Mouse (Mus musculus): ENCODE results near the gene Vat1l.
A peak's percentile ranks its signal among the peaks of the same experiment; 100 is the strongest.

The Vat1l gene

DNA sequence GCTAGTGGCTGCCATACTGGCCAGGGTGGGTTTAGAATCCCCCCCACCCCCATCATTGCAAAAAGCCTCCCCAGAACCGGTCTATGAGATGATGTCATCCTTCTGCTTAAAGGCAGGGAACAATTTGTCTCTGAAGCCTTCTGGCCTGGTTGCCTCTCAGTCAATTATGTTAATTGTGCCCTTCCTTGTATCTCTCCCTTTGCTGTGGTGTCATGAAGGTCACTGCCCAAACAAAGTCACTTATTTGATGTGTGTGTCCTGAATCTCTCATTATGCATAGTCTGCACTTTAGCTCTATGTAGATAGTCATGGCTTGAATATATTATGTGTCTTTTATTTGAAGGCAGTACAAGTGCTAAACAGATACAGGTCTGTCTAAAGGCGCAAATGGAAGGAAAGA lies 92.8 kb downstream of the Vat1l start:
- no peak for DNase-seq (ENCODE audit: low spot score)

DNA sequence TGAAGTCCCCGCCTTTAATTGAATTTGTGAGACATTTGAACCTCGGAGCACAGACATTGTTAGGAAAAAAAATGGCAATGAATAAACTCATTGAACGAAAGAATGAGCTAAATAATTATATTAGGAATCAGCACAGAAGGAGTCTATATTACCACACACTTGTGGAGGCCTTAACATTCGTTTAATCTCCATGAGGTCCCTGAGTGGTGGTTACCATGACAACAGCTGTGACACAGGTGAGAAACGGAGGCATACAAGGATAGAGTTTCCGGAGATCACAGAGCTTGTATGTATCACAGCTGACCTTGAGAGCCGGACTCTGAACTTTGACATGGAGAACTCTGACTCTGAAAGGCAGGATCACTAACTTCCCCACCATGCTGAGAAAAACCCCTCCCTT lies 94.7 kb downstream of the Vat1l start:
- DNase-seq (ENCODE audit: low spot score) = no peak

- DNase-seq (ENCODE audit: low spot score) = no peak
Measured at GRCm38 (mm10) chr8:114306296-114306695, 100.9 kb downstream of the Vat1l start.

DNA sequence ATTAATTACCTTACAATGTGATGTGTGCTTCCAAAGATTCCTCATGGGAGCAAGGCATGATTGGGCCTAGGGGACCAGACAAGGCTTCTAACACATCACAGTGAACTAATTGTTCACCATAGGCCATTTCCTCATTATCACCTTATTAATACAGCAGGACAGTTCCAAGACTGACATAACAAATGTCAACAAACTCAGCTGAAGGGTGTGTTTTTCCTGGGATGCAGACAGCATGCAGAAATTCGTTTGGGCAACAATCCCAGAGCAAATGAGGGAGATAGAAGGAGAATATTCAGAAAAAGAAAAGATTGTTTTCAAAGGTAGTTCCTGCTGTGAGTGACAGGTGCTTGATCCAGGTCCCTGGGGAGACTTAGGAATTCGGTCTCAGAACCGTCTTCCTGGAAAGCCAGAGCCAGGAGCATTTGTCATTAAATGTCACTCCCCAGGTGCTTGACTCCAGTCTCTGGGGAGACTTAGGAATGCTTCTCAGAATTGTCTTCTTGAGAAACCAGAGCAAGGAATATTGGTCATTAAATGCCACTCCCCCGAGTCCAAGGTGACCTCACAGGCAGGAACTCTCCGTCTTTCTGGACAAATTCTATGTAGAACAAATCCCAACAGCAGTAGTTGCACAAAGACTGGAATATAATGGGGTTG lies 109.4 kb downstream of the Vat1l start:
- no peak for DNase-seq (ENCODE audit: low spot score)

DNA sequence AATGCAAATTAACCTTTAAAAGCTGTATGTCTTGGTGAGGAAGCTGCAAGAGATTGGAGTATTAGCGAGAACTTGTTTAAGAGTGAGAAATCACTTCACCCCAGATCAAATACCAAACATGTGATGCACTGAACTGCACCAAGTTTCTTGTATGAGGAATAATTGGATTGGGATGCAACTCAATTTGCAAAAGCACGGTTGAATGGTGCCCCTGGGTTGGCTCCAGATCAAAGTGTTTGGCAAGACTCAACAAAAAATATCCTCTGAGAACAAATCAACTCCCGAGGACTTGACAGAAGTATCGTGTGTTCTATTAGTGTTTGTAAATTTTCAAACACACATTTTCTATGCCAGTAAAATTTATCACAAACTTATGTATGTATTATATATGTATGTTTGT lies 112.7 kb downstream of the Vat1l start:
- DNase-seq (ENCODE audit: low spot score) = no peak

DNA sequence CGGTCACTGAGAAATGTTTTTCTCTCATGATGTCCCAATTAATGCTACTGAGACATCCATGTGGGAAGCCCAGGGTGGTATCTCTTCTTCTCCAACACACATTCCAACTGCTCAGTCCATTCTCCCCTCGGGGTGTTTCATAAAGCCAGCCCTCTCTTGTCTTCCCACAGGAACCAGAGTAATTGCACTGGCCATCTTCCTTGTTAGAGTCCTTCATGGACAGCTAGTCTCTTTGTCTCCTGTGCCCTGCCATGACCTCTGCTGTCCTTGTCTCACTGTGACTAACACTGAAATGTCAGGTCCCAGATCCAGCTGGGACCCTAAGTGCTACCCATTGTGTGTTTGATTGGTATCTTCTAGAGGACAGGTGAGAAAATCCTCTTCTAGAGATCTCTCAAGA lies 116.7 kb downstream of the Vat1l start:
- no peak for DNase-seq (ENCODE audit: low spot score)

GRCm38 (mm10) chr8:114331928-114332327 lies 126.5 kb downstream of the Vat1l start:
- DNase-seq (ENCODE audit: low spot score) = no peak

GRCm38 (mm10) chr8:114332949-114333348 lies 127.5 kb downstream of the Vat1l start:
- no peak for DNase-seq (ENCODE audit: low spot score)

DNA sequence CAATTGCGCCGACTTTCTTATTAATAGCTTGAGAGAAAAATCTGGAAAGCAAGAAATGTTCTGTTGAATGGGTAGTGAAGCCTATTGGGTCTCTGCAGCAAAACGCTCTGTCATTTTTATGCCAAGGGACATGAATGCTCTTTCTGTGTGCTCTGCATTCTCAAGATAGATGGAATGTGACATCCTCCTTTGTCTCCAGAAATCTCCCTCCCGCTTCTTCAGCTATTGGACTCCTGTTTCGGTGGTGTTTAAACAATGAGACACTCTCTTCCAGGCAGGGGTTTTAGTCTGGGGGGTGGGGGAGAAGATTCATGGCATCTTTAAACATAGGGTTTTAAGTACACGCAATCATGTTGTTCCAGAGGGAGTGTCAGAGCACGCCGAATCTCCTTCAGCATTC lies 130.3 kb downstream of the Vat1l start:
- DNase-seq (ENCODE audit: low spot score) = no peak

DNA sequence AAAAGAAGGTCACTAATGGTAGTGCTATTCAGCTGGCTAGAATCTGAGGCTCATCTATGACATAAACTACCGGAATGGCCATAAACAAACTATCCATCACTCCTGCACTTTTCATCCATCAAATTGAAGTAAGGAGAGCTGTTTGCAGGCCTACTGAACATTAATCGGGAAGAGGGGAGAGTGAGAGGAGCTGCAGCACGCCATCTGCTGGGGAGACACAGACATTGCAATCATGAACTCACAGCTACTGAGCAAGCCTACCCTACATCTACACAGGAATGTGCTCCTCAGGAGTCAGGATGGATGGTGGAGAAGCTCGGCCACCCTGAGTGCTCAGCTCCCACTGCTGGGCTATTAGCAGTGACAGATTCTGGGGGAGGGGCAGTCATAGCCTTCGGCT lies 136.9 kb downstream of the Vat1l start:
- no peak for DNase-seq (ENCODE audit: low spot score)

DNA sequence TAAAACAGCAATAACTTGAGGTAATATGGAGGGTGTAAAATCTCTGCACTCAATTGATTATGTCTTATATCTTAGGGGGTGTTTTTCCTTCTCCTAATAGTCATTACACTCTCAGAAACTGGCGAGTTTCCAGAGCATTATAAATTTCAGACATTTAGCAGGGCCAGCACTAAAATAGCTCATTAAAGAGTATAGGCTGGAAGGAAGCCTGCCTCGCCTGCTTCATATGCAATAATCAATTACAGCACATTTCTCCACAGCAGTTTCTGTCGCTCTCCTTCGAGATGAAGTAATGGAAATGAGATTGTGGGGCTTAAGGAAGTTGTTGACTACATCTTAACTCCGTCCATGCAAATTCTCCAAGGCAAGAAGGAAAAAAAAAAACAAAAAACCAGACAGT lies 139.4 kb downstream of the Vat1l start:
- DNase-seq (ENCODE audit: low spot score) = no peak

DNA sequence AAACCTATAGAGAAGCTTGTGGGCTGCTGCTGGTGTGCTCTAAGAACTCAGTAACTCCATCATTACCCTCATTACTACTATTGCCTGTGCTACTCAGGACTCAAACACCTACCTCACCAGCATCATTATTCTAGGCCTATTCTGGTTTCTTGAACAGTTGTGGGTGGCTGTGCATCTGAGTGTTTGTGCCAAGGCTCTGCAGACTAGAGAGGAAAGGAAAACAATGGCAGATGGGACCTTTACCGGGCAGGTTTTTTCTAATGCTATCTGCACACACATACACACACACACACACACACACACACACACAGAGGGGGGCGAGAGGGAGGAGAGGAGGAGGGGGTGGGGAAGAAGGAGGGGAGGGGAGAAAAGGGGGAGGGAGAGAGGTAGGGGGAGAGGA lies 140.6 kb downstream of the Vat1l start:
- no peak for DNase-seq (ENCODE audit: low spot score)

GRCm38 (mm10) chr8:114351643-114352427 lies 146.4 kb downstream of the Vat1l start:
- no peak for DNase-seq (ENCODE audit: low spot score)

DNA sequence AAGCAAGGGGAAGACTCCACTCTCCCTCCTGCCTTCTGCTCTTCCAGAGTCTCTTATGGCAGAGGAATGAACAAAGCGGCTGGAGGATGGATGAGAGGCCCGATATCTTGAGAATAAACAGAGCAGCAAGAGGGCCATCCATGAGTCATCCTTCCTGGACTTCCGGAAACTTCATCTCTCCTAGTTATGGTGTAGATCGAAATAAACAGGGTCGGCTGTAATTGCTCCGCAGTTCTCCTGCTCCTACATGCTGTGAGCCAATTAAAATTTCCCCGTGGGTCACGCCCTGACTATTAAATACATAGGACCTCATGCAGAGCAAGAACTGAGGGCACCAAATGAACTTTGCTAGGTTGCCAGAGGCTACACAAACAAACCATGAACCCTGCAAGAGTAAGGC lies 155.1 kb downstream of the Vat1l start:
- DNase-seq (ENCODE audit: low spot score) = no peak

- DNase-seq (ENCODE audit: low spot score) = no peak
Measured at GRCm38 (mm10) chr8:114363167-114363566, 157.8 kb downstream of the Vat1l start.

DNA sequence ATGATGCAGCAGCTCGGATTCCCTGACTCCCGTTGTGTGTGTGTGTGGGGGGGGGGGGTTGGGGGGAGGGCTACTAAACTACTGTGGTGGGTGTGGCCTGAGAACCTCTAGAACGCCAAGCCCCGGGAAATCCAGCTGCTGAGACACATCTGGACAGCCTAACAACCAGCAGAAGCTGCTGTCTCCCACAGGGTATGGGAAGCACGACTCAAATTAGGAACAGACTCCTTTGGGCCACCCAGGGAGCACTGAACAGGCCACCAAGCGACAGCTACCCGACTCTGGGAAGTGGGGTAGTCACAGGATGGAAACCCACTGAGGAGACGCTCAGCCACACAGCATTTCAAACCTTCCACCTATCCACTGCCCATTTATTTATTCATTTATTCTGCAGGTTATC lies 158.2 kb downstream of the Vat1l start:
- no peak for DNase-seq (ENCODE audit: low spot score)

DNA sequence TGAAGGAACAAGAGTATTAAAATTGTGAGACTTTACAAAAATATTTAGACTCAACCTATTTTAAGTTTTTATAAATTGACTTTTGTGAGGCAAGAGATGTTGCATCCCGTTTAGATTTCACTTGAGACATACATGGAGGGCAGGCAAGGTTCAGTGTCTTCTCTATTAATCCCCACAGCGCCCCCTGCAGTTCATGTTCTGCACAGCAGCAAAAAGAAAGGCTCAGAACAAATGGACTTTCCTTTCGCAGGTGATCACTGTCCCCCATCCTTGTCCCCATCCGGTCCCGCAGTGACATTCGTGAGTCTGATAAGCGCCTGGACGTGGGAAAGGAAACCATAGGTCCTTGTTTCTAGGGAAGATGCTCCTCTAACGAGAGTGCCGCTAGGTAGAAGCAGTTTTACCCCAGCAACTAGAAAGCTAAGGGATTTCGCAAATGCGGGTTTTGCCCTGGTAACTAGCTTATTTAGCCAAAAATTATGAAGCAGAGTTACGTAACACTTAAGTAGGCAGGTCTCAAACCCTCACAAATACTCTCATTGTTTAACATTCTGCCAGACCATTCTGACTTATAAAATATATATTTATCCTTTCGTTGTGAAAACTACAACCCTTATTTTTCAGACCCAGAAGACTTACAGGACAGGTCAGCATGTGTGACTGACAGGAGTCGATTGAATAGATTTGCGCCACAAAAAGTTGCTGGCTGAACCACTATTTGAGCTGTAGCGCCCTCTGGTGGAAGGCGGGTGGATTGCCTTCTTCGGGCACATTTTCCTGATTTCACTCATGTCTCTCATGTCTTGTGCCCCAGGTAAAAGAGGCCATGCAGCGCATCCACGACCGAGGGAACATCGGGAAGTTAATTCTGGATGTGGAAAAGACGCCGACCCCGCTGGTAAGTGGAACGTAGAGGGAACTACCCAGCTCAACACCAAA lies 163.9 kb downstream of the Vat1l start:
- peak; percentile 43 for DNase-seq (ENCODE audit: low spot score)

GRCm38 (mm10) chr8:114374390-114374789 lies 169.0 kb downstream of the Vat1l start:
- no peak for DNase-seq (ENCODE audit: low spot score)

DNA sequence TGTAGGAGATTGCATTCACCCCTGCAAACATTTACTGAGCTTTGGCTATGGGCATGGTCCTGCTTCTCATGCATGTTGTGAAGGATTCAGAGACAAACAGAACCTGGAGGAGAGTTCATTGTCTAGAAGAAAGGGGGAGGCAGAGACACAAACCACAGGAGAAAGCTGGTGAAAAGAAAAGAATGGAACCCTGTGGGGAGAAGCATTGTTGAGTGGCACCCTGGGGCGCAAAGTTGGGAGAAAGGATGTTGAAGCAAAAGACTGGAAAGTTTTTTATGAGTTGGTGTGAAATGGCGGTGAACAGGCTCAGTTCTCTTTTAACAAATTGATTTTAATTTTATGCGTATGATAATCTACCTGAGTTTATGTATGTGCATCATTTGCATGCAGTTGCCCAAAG lies 178.8 kb downstream of the Vat1l start:
- DNase-seq (ENCODE audit: low spot score) = no peak

DNA sequence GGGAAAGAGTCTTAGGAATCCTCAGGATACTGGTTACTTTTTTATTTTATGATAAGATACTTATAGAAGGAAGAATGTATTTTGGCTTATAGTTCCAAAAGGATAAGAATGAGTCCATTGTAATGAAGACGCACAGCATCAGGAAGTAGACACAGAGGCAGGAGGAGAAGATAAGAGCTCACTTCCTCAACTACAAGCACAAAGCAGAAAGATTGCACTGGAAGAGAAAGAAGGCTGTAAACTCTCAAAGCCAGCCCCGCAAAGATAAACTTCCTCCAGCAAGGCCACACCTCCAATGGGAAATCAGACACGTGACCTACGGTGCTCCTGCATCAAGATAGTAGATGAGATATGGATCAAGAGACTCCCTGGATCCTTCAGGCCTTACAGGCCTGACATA lies 182.1 kb downstream of the Vat1l start:
- DNase-seq (ENCODE audit: low spot score) = no peak

DNA sequence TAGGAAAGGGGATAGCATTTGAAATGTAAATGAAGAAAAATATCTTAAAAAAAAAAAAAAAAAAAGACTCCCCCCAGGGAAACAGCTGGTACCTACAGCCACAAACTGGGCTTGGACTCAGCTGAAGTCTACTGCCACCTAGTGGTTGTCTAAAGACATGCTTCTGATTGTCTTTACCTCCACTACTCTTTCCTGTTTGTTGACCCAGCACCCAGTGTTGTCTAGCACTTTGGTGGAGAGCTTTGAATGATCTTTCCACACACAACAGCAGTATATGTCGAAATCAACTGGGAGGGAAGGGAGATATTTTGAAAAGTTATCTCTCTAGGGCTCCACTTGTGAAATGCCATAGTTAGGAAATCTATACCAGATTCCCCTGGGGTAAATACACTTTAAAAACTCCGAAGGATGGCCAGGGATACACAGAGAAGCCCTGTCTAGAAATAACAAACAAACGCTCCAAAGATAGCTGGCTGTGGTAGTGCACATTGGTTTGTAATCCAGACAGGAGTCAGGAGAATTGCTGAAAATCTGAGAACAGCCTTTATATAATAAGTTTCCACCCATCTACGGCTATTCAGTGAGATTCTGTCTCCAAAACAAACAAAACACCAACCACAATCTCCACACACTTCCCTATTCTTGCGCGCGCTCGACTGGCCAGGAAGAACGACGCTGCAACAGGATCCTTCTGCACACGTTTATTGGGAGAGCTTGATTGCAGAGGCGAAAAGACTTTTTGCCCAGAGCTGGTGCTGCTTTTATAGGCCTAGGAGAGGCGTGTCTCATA lies 185.2 kb downstream of the Vat1l start:
- no peak for DNase-seq (ENCODE audit: low spot score)

- DNase-seq (ENCODE audit: low spot score) = no peak
Measured at GRCm38 (mm10) chr8:114398326-114398725, 192.9 kb downstream of the Vat1l start.

Data from c-Kit-positive CD71-positive TER-119-positive erythroid progenitor cells, embryonic 14.5 days (primary cell).